Mouse (Mus musculus): ENCODE measurements around the gene Raf1.
A peak's percentile ranks its signal among the peaks of the same experiment; 100 is the strongest.

The Raf1 gene

DNA sequence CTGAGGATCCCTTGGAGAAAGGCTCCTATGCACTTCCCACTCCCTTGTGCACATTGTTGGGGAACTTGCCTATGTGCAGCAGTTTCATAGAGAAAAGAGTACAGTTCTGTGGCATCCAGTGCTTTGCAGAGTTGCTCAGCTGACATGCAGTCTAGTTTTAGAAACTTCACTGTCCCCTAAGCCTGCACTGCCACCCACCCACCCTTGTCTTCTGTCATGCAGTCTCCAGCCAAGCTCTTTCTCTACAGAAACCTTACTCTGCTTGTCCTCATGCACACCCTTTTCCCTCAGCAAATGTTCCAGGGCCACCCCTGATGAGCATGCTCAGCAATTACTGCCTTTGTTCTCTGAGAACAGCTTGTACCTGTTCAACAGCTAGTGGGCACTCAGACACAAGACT, 62.6 kb downstream of the Raf1 start:
- DNase-seq (ENCODE audit: low spot score): no peak

DNA sequence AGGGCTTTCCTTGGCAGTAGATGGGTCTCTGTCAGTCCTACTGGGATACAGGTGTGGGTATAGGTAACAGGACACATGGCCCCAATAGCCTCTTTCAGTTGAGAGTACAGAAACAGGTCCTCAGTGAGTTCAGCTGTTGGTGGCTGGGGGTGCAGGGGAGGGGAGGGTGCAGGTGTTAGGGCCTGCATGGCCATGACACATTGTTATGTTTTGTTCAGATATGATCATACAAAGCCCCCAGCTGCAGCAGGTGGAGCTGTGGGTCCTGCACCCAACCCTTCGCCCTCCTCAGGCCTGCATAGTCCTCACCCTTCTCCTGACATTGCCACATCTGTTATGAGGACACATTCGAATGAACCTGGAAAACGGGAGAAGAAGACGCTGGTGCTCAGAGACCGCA, 66.1 kb downstream of the Raf1 start:
- no peak for DNase-seq (ENCODE audit: low spot score)

DNA sequence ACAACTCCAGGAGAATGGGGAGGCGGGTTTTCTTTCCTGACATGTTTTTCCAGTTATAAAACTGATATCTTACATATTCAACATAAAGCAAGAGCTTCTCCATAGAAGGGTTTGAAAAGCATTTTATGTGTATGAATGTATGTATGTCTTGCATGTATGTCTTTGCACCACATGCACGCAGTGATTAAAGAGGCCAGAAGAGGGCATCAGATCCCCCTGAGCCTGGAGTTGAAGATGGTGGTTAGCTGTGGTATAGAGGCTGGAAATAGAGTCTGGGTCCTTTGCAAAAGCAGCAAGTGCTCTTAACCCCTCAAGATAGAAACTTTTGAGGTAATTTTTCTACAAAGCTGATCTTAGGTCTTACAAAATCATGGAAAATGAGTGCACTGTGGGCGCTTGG, 67.3 kb downstream of the Raf1 start:
- DNase-seq (ENCODE audit: low spot score): no peak

DNA sequence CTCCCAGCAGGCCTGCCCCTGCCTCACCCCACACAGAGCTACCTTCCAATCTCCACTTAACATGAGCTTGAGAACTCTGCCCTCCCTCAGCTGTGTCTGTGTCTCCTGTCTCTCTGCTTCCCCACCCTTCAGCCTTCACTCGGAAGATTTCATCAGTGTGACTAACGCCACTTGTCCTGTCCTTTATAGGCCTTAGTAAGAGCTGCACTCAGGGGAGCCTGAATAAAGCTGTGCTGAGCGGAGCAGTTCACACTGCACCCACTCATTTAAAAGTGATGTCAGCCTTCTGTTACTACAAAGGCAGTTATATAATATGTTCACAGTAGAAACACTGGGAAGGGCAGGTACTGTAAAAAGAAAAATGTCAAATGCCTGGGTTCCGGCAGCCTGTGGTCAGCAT, 69.0 kb downstream of the Raf1 start:
- DNase-seq (ENCODE audit: low spot score): peak; percentile 63

DNA sequence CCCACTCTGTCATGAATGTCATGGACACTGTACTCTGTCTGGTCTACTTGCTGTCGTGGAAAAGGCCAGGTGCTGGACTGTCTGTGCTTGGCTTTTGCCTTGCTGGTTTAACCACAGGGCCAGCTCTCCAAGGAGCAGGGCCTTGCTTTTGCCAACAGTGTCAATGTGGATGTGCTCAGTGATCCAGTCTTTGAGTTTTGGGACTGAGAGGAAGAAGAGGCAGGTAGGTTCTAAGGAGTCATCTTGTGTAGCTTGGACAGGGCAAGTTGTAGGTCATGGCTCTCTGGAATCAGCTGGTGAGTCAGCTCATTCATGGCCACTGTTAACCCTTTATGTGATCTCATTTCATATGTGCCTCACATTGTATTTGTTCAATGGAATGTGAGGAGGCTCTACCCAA, 70.0 kb downstream of the Raf1 start:
- no peak for DNase-seq (ENCODE audit: low spot score)

DNA sequence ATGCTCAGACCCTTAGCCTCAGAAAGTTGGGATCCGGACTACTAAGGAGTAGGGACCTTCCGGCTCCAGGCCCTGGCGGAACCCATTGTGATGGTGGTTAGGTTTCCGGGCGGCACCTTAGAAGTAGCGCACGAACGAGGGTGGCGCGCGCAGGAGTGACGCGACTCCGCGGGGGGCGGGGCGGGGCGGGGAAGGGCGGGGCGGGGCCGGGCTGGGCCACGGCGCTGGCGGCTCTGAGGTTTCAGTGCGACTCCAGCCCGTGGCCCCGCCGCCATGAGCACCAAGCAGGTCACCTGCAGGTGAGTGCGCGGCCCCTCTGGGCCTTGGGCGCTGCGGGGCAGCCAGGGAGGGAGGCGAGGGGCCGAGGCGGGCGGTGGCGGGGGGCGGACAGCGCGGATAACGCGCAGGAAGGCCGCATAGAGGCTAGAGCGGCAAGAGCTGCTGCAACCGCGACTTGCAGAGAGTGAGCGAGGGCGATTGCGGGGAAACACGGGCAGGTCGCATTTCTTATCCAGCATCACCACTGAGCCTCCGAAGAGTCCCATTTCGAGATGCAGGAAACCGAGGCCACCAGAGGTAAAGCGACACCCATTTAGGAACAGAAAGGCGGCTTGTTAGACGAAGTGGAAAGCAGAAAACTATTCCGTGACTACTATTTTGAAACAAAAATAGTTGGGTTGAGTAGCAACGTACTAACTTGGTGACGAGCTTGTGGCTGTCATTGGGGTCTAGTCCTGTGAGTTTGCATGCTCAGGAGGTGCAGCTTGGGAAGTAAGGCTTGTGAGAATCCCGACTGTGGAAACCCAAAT, 74.5 kb downstream of the Raf1 start, which contains the start of gene Mkrn2:
Gene Mkrn2, plus strand, starts transcription at position 188 of the 809 bp plus-strand sequence.
- no peak for DNase-seq (ENCODE audit: low spot score)

DNA sequence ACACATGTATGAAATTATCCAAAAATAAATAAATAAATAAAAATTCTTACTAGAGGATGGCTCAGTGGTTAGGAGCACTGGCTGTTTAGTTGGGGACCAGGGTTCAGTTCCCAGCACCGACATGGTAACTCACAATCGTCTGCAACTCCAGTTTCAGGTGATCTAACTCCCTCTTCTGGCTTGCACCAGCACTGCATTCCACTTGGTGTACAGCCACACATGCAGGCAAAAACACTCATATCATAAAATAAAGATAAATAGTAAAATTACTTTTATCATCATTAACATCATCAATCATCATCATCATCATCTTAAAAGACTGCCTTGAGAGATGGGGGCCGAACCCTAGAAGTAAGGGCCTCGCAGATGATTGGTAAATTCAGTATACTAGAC, 75.1 kb downstream of the Raf1 start:
- no peak for DNase-seq (ENCODE audit: low spot score)

DNA sequence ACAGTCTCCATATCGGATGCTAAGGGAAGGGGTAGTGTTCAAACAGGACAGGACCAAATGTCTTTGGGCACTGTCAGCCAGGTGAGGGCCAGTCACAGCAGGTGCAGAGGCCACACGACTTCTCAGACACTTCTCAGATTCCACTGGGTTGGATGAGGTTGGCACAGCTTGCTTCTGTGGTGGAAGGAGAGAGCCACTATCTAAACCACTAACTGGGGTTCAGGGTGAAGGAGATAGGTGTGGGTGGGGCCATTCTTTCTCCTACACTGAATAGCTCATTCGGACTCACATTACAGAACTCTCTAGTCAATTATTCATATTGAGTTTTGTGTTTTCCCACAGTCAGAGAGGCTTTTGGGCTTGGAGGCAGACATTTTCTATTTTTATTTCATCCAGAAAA, 80.8 kb downstream of the Raf1 start:
- no peak for DNase-seq (ENCODE audit: low spot score)

DNA sequence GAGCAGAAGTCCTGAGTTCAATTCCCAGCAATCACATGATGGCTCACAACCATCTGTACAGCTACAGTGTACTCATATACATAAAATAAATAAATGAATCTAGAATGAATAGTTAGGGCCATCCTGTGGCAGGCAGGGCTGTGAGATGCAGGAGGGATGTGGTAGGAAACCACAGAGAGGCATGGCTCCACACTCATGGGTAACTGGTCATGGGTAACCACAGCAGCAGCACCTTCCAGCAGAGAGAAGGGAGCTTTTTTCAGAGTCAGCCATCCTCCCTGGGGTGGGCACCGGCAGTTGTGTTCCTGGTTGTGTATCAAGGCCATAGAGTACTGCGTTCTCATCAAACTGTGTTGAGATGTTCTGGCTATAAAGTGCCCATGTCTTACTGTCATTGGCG, 82.0 kb downstream of the Raf1 start:
- DNase-seq (ENCODE audit: low spot score): no peak

DNA sequence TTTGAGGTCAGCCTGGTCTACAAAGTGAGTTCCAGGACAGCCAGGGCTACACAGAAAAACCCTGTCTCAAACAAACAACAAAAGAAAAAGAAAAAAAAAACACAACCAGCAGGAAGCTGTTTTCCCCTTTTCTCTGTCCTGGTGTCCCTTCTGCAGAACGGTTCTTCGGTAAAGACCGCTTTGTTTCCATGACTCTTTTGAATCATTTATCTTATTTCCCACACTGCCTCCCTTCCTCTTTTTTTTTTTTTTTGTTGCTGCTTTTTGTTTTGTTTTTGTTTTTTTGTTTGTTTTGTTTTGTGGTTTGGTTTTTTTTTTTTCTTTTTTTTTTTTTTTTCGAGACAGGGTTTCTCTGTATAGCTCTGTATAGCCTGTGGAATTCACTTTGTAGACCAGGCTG, 83.2 kb downstream of the Raf1 start:
- DNase-seq (ENCODE audit: low spot score): no peak

DNA sequence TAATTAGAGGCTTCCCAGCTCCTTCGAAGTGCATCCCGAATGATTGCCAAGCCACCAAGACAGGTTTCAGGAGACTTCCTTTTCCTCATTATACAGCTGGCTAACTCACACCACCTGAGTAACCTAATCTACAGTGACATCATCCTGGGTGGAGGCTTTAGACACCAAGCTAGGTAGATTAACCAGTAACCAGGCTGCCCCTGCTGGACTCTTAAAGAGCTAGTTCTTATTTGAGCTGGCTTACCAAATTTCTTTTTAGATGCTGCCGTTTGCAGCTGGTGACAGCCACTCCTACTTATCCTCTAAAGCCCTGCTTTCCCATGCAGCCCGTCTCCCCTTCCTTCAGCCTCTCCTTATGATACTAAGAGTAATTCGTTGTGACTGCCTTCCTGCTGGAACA, 84.0 kb downstream of the Raf1 start, which contains the start of gene Mkrn2os:
Gene Mkrn2os, minus strand, starts transcription at position 119 of the 400 bp plus-strand sequence.
- DNase-seq (ENCODE audit: low spot score): no peak

DNA sequence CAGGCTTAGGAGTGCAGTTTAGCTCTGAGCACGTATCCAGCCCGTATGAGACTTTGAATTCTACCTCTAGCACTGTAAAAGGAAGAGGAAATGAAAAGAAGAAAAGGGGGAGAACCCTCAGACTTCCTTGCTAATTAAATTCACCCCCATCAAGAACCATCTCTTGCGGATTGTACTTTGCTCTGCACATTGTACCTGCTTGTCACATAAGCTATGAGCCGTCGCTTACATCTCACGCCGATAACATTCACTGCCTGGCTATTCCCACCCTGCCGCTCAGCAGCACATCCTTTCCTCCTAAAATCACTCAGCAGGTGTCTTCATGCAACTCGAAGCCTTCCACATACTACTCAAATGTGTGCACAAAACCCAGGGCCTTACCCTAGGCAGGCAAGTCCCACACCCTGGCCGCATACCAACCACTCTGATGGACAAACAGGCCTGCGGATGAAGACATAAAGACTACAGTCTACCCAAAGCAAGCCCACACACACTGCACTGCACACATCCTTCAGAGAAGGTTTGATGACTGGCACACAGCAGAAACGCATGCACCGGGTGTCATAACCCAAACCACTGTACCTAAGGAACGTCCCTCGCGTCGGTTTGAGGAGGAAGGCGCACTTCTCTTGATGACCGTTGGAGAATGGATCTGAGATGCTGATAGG, 84.6 kb downstream of the Raf1 start:
- no peak for DNase-seq (ENCODE audit: low spot score)

DNA sequence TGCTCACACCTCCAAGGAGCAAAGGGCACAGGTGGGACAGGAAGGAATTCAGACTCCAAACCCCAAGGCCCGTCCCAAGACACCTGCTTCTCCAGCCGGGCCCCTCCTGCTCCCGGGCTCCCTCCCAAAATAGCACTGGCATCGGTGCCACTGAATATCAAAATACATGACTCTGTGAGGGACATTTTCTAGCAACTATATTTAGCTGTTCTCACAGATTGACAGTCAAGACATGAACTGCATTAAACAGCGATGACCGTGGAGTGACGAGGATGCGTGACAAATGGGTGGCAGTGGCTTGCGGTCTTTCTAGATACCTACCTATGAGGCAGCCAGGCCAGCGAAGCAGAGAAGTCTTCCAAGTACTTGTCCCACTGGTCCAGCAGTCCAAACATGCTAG, 90.1 kb downstream of the Raf1 start:
- no peak for DNase-seq (ENCODE audit: low spot score)

DNA sequence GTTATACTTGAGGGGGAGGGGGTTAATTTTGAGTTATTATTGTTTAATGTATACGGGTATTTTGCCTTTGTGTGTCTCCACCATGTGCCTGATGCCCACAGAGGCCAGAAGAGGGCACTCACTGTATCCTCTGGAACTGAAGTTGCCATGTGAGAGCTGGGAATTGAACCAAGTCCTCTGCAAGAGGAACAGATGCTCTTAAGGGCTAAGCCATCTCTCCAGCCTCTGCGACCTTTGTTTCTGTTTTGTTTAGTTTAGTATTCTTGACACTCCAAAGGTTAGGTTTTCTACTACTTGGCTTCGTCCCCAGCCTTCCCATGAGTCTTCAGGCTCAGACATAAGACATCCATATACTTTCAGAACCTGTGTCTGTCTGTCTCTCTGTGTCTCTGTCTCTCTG, 92.3 kb downstream of the Raf1 start:
- no peak for DNase-seq (ENCODE audit: low spot score)

DNA sequence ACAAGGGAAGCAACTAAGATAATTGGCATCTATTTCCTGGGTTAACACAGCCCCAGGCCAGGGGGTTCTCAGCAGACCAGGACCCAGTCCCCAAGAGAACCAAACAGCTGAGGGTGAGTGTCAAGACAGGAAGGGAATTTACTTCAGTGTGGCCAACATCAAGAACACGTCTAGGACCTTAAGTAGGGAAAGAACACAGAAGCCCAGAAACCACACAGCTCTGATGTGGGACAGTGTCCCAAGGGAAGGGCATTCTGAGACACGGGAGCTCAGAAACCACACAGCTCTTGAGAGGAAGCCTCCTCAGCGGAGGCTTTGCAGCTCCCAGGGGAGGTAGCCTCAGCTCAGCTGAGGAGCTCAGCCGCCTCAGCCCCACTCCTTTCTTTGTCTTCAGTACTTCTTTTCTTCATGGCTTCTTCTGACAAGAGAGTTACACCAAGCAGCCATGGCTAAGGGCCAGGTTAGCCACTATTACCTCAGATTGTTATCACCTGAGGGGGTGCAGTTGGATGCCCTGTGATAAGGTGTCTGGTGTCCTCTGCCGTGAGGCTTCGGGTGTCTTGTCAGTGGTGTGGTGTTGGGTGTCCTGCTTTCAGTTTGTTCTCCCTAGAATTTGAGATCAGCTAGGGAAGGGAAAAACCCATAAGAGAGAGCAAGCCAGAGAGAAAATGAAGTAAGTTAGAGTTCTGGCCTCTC, 92.9 kb downstream of the Raf1 start:
- no peak for DNase-seq (ENCODE audit: low spot score)

DNA sequence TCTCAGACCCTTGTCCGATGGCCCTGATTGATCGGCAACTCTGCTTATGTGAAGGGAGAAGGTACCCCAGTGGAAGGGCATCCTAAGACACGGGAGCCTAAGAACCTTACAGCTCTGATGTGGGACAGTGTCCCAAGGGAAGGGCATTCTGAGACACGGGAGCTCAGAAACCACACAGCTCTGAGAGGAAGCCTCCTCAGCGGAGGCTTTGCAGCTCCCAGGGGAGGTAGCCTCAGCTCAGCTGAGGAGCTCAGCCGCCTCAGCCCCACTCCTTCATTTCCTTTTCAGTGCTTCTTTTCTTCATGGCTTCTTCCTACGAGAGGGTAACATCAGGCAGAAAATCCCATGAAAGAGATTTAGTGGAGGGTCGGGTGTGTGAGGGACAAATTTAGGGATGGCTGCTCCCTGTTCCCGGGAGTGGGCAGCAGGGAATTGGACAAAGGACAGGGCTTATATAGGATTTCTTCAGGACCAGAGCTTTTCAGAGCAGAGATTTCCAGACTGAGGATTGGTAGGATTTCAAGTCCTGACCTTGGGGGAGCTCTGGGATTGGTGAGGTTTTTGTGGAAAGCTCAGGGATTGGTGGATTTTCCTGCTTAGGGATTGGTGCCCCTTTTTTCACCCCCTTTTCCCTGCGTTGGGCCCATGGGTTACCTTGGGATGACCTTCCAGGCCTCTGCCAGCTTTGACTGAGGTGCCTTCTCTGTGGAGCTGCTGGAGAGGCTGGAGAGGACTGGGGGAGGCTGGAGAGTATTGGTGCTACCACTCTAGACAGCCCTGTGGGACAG, 93.9 kb downstream of the Raf1 start:
- DNase-seq (ENCODE audit: low spot score): no peak

DNA sequence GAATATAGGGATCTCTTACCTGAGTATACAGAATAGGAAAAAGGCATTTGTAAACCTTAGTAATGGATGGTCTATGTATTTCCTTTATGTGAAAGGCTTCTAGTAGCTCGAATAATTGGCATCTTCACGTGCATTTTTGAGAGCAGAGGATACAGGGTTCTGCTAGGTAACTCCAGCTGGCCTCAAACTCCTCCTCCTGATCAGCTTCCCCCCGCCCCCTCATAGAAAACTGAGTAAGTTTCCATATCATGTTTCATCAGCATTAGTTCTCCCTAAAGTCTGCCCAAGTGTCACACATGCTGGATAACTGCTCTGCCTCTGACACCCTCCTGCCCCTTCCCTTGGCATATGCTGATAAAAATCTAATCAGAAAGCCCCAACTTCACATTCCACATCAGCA, 95.6 kb downstream of the Raf1 start:
- no peak for DNase-seq (ENCODE audit: low spot score)

DNA sequence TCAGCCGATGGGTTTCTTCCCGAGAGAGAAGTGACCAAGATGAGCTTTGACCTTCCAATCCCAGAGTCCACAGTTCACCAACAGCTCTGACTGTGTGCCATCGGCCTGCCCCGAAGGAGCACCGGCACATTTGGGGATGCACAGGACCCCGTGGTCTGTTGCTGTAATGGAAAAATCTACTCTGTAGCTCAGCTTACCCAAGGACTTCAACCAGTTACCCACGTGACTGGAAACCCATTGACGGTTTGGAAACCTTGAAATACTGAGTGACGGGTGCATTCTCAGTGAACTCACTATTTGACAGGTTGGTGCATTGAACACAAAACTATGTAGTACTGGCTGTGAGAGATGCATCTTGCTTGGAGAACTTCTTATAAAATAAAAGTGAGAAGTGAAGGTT, 98.5 kb downstream of the Raf1 start:
- DNase-seq (ENCODE audit: low spot score): no peak

DNA sequence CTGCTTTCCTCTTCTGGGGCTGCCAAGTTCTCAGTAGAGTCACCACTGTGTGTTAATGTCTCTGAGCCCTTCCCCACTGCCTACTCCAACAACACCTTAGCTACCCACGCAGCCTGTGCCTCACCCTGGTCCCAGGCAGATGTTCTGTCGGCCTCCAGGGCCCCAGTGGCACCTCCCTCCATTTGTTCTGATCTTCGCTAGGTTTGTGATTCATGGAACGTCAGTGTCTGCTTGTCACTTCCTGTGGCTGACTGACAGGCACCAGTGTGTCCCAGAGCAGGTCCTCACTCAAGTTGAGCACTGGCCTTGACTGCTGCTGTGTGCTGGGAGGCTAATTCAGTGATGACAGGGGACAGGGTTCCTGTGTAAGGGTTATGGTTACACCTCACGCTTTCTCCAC, 99.0 kb downstream of the Raf1 start:
- DNase-seq (ENCODE audit: low spot score): no peak

DNA sequence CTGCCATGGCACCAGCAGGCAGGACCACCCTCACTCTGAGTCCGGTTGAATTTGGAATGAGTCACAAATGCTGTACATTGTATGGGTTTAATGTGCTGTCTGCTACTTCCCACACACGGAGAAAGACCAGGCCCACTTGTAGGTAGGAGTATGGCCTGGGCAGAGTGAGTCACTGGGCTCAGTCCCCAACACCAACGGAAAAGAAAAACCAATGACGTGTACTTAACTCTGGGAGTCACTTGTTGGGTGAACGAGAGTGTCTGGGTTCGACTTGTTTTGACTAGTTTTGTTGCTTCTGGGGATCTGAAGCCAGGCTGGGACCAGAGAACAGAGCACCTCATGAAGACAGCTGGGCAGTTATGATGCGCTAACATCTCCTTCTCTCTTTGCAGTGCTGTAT, 102.3 kb downstream of the Raf1 start:
- DNase-seq (ENCODE audit: low spot score): no peak
